Mouse (Mus musculus) B cell, adult 2 months (primary cell): ENCODE data around the gene Pcolce2.

Experiments
- DNase-seq, 2 experiments: peaks; one replicate each; pipeline ENCODE4 v3.0.0; 2022

The Pcolce2 gene

DNA sequence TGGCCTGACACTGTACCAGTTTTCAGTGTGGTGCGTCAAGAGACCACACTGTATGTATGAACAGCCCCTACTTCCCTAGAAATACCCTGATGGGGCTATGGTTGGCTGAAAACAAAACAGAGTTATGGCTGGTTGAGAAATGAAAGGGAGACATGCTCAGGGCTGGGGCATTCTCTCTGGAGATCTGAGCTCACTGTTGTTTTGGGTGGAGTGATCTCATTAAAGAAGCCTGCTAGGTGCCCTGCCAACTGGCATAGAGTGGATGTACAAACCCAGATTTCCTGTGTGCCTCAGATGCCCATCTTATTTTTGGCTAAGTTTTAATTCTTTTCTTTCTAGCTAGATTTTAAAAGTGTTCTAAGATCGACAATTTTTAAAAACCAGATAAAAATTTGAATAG is 20.5 kb downstream of the Pcolce2 start:
- DNase-seq = no peak

DNA sequence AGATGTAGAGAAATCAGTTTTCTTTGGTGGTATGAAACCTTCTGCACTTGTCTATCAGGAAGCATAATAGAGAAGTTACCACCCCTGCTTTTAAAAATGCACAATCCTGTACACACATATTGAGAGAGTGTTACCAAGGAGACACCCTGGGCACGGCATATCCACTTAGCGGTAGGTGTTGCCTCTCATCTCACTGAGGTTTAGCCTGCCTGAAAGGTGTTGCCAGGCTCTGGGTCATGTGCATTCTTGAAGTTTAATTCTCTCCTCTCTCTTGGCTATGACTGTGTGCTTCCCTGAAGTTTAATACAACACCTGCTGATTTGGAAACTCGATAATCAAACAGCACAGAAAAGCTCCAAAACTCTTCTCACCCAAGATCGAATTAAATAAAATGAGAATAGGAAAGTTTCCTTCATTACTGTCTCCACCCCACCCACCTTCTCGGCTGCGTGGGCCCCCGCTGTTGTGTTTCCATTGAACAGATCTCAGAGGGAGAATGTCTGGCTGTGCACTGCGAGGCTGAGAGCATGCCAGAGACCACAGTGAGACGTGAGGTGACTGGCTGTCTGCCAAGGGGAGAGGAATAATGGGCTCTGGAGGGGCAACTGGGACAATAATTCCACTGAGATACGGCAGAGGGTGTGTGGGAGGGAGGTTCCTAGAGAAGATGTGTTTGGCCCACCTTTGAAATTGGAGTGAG is 27.0 kb downstream of the Pcolce2 start:
- no peak for DNase-seq

DNA sequence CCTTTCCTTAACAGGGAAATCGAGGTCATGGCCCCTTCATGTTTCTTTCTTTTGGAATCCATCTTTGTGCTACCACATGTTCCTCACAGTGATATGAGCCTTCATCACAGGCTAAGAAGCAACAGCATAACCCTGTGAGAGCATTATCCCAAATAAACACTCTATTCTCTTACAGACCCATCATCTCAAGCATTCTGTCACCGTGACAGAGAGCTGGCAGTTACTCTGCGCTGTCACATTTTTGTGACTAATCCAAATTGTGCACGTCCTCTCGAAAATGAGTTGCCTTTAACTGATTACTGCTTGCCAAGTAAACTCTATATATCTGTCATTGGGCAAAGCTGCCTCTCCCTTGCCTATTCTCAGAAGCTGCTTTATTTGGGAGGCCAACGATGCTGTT is 28.4 kb downstream of the Pcolce2 start:
- no peak for DNase-seq

DNA sequence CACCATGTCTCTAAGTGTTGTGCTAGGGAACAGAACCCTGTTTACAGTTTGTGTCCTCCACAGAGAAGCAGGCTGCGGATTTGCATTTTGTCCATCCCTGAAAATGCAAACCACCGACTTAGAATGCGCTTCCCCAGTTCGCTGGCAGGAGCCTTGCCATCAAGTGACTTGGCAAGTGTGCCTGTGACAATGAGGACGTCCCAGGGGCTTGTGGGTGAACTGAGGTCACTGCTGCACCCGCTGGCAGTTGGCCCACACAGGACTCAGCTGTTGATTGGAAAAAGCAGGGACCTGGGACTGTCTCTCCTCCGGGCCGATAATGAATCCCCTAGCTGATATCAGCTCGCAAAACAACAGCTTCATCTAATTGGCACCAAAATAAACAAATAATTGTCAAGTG is 30.4 kb downstream of the Pcolce2 start:
- DNase-seq = no peak

DNA sequence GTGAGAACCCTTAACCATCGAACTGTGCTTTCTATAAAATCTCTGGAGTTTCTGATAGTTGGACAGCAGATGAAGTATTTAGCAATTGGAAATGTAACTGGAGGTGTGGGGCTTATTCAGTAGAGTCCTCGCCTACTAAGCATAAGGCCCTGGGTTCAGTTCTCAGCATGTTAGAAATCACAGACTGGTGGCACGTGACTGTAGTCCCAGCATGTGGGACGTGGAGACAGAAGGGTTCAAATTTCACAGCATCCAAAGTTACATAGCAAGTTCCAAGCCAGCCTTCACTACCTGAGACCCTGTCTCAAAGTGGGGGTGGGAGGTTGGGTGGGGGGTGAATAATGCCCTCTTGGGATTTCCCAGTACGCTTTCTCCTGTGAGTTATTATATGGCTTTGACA is 30.9 kb downstream of the Pcolce2 start:
- no peak for DNase-seq

DNA sequence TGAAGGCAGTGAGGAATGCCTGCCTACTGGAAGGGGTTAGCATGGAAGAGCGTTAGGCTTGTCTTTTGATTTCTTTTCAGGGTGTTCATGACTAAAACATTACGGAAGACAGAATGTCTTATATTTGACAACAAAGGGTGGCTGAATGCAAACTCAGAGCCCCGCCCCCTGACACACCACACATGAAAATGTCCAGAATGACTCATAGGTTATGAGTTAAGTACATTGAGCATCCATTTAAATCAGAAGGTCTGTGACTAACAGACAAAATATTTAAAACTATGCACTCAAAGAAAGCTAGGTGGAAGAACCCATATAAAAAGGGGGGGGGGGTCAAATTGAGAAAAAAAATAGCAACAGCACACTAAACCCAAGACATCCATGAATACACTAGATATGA is 34.9 kb downstream of the Pcolce2 start:
- no peak for DNase-seq

DNA sequence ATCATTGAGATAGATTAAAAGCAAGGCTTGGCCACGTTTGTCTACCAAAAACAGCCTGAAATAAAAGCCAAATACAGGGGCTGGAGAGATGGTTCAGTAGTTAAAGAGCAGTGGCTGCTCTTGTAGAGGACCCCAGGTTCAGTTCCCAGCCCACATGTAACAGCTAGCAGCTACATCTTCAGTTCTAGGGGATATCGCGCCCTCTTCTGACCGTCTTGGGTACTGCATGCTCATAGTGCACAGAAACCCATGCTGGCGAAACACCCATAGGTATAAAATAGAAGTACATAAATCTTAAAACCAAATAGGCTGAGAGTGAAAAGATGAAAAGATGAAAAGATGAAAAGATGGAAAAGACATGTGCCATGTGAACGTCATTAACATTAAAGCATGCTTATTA is 35.4 kb downstream of the Pcolce2 start:
- peak in 1 of 2 experiments; percentile 9 for DNase-seq

DNA sequence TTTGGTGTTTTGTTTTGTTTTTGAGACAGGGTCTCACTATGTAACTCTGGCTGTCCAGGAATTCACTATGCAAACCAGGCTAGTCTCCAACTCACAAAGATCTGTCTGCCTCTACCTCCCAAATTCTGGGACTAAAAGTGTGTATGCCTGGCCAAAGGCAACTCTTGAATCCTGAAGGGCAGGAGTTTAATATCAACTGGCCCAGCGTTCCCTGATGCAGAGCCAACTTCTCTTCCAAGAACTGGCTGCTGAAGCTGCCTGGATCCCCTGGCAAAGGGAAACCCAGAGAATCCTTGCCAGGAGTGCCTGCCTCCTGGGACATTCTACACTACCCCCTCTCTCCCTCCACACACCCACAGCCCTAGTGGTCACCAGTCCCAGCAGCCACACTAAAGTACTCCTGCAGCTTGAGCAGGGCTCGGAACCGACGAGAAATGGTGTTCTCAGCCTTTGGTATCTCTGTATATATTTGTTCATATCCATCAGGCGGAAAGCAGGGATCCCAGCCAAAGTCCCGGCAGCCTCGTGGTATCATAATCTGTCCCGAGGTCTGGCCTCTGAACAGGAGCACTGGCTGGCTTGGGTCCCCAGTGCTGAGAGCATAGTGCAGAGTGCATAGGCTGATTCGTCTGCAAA is 37.8 kb downstream of the Pcolce2 start:
- DNase-seq = no peak

DNA sequence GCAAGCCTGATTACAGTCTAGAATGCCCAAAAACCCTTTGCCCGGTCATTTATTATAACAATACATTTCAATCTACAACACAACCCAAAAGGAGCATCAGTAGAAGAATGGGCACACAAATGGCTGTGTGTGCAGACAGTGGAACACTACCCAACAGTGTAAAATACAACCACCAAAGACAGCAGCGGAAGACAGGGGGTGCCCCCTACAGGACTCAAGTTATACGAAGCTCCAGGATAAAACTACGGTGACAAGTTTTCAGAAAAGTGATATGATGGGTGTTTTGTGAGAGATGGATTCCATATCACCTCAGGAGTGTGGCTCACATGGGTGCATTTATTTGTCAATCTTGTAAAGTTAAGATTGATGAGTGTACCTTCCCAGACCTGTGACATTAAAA is 38.6 kb downstream of the Pcolce2 start:
- no peak for DNase-seq

DNA sequence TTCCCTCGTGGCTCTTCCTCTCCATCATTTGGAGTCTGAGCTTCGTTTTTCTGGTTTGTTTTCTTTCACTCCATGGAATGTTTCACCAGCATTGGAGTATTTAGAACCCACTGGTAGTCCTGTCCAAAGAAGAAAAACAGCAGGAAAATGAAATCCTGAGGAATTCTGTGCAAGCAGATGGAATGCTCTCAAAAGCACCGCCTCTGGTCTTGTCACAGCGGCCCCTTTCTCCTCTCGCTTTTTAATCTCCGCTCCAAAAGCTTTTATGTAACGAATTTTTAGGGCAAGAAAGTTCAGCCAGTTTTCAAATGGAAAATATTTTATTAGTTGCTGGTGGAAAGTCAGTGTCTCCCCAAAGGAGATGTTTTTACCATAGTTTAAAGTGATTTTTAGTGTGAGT is 42.6 kb downstream of the Pcolce2 start:
- no peak for DNase-seq

DNA sequence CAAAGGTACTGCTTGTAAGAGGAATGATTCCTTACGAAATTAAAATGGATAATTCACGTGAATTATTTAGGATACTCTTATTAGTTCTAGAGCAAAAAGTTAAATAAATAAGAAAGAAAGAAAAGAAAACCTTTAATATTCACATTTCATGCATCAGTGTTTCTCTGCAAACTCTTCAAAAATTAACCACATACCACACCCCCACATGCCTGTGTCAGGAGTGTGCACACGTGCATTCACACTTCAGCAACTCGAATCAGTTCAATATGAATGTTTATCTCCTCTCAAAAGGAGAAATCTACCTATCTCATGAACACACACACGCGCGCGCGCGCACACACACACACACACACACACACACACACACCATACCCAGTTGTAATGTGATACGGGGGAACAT is 43.3 kb downstream of the Pcolce2 start:
- no peak for DNase-seq

DNA sequence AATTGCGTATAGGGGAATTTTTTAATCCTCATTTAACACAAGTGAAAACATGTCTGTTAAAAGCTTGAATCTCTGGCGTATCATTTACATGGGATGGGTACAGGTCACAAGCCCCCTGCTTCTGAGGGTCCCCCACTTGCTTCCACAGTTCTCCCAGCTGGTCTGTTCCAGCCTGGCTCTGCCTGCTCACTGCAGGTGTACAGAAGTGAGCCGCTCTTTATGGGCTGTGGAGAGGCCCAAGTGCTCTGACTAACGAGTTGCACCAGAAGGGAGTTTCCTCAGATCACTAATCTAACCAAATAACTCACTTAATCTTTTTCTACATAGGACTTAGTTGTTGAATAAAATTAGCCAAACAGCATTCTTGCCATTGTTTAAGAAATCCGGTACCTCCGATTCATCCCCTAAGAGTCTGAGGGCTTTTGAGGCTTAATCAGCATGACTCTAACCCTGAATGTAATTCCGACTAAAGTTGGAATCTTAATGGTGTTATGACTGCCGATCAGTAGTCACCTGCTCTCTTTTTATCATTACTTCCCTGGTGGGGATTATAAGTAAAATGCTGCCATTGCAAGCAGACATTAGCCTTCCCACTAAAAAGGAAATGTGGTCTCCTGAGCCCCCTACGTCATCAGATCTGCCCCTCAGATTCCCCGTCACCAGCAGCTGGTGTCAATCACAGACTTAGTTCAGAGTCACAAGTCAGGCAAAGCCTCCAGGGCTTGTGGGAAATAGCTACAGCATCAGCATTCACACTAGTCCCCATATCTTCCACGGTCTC is 48.4 kb downstream of the Pcolce2 start:
- DNase-seq = no peak

DNA sequence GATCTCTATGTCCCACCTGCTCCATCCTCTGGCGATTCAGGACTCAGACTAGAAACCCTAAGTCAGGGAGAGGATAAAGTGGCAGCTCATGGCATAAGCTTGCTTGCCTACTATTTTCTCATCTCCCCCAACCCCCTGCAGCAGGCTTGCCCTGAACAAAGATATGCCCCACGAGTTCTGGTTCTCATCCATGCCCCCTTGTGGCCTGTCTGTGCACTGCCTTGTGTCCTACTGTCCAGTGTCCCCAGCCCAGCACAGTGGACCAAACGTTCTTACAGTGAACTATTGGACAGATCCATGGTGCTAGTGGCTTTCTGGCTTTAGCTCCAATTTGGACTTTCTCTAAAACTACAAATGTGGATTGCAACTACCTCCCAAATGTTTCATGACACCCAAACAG is 50.7 kb downstream of the Pcolce2 start:
- DNase-seq = peak; percentile 20 to 31

DNA sequence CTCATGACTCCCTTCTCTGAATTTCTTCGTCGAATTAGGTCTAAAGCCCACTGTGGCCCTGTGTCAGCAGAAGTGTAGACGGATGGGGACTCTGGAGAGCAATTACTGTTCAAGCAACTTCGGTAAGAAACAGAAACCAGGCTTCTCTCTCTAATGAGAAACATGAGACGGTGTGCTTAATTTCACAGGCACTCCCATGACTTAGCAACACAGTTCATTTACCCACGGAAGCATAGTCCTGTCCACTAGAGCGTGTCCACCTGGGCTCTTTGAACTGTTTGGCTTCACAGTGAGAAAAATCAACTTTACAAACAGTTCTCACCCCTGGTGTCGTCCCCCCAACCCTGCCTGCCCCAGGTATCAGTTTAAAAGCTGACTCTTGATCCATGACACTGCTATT is 55.4 kb downstream of the Pcolce2 start:
- no peak for DNase-seq

DNA sequence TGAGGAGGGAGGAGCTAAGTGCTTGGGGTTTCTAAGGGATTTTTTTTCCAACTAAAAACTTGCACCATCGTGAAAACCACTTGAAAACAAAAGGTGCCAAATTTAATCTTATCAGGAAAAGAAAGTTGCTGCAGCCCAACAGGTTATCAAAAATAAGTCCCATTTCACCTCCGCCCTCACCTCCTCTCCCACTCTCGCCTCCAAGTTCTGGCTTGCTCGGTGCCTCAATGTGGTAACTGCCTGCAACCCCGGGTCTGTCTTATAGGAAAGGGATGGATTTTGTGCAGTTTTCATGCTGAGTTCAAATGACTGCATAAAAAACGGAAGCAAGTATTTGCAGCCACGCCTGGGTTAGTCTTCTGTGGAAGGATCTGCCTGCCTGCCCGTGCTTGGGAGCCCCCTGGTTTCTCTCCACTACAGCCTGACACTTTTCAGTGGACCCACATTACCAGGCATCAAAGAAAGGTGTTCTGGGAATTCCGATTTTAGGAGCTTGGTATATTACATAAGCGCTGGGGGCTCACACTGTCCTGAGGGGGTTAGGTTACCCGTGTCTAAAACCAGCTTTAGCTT is 56.2 kb downstream of the Pcolce2 start:
- no peak for DNase-seq

DNA sequence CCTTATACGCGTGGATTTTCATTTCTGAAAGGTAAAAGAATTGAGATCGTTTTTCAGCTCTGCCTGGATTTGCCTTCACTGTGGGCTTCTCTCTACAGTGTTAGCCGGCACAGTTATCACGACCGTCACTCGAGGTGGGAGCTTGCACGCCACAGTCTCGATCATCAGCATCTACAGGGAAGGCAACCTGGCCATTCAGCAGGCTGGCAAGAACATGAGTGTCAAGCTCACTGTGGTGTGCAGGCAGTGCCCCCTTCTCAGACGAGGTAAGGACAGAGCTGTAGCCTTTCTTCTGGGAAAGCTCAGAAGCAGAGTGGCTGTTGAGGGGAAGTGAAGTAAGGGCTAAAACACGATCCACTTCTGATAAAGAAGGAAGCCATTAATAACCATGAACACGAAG is 57.1 kb downstream of the Pcolce2 start:
- DNase-seq = no peak

DNA sequence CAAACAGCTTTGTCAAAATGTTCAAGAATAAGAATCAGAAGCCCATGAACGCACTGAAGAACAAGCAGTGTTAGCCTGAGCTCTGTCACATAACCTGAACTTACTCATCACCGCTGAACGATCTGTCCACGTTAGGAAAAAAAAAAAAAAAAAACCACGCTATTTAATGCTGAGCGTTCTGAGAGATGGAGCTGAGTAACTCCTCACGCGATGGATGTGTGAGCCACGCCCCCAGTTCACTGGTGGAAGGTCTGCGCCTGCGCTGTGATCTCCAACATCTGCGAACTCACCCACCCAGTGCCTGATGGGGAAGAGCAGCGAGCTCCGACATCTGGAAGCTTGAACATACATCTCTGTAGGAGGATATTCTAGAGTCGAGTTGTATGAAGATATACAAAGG is 57.6 kb downstream of the Pcolce2 start:
- DNase-seq = no peak

DNA sequence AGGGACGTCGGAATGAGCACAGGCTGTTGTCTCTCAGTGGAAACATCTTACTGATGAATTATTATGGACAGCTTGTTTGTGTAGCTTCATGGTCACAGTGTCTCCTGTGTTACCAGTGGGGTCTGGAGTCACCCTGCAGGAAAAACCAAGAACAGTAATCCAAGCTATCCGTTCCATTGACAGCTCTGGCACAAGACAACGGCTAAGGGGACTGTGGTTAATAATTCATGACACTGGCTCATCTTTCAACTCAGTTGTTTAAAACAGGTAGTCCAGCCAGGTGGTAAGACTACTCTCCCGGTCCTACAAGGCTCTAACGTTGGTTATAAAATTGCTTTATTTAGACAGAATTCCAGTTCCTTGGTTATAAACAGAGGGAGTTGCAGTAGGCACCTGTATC is 59.2 kb downstream of the Pcolce2 start:
- DNase-seq = no peak

DNA sequence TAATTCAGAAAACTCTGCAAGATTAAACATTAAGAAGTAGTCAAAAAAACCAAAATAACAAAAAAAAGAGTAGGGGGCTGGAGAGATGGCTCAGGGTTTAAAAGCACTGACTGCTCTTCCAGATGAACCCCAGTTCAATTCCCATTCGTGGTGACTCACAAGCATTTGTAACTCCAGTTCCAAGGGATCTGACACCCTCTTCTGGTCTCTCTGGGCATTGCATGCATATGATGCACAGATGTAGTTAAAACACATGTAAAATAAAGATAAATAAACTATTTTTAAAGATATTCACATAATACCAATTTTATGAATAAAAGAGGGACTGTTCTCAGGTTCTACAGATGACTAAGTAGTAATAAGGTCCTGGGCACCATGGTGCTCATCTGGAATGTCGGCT is 60.4 kb downstream of the Pcolce2 start:
- peak; percentile 36 to 39 for DNase-seq

DNA sequence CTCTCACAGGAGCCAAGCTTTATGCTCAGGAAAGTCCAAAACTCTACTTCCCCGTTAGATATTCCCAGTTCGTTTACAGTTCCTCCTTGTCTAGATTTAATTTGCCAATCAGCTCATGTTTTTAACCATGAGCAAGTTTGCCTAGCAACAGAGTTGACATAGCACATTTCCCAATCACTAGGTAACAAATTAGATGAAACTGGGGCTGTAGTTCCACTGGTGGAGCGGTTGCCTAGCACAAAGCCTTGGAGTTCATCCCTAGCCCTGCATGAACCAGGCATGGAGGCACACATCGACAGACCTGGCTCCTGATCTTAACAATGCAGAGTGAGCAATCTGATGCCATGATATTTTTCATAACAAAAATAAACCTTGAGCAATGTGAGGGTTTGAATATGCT is 61.9 kb downstream of the Pcolce2 start:
- DNase-seq = no peak

DNA sequence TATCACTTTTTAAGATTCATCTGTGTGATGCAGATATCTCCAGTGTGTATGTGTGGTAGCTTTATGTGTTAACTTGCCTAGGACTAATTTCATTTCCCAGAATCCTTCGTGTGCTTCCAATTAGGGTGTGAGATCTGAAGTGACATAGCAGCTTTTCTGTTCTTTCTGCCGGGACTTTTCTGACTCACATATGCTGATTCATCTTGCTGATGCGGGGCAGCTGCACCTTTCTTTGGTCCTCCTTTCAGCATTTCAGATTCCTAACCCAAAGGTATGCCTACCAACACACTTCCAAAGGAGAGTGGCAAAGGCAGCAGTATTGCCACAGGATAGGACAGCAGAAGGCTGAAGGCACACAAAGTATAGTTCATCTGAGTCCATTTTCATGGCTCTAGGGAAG is 66.7 kb downstream of the Pcolce2 start:
- no peak for DNase-seq

DNA sequence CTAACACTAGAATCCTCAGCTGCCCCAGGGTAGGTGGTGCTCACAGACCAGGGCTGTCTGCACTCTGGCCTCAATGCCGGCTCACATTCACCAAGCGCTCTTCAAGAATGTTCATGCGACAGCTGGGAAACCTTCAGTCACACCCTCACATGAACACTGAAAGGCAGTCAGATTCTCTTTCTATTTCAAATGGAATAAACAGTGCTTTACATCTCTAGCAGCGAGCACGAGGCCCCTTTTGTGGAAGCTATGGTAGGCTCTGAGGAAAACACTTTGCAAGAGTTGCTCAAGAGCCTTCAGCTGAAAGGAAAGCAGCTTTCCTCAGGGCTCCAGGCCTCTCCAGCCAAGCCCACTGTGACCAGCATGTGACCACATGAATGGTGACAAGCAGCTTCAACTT is 68.0 kb downstream of the Pcolce2 start:
- DNase-seq = no peak

DNA sequence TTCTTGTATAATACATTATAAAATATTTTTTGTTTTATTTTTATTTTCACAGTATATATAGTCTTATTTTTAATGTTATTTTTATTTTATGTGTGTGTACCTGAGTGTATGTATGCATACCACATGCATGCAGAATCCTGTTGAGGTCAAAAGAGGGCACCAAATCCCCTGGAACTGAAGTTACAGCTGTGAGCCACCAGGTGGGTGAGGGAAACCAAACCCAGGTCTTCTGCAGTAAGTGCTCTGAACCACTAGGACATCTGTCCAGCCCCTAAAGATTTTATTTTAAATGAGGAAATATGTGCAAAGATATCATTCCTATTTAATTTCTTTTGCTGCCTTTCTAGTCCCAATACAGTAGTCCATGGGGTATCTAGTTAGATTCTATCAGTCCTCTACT is 71.5 kb downstream of the Pcolce2 start:
- DNase-seq = no peak

DNA sequence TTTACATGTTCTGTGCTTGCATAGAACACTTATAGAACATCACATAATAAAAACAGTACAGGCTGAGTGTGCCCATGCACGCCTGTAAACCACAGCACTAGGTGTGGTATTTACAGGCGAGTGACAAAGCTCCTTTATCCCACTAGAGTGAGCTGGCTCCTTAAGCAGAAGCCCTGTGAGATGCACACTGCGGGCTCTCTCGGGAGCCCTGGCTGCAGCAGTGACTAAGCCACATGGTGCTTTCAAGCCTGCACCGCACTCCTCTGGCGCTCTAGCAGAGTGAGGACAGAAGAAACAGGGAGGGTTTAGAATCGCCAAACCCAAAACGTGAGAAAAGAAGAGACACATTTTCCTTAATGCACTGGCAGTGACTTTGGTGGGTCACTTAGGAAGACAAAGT is 75.2 kb downstream of the Pcolce2 start:
- no peak for DNase-seq
